Mouse (Mus musculus) ES-Bruce4 (cell line): ENCODE measurements at regions not wholly inside any gene's neighbourhood (a gene's known extent, or its start where the extent isn't known, plus 50 kb on each side); places are given as distances from the start of the nearest gene placed in this dataset.

Experiments
- CTCF ChIP-seq: IDR thresholded peaks from one replicate; pipeline ENCODE4 v1.8.1; 2011; ENCODE audit warnings: low read depth, low read length
- EP300 ChIP-seq: IDR thresholded peaks from 2 replicates; pipeline ENCODE4 v1.6.1; 2011; ENCODE audit warnings: low read depth, low read length; ENCODE audit not compliant: insufficient read depth

- TF ChIP-seq EP300 (no peak), CTCF (no peak)
Measured at GRCm38 (mm10) chr6:100107066-100107465, 180.2 kb downstream of the Rybp start.
